Mouse (Mus musculus) liver, embryonic 16.5 days (tissue): ENCODE measurements at regions not wholly inside any gene's neighbourhood (a gene's known extent, or its start where the extent isn't known, plus 50 kb on each side); places are given as distances from the start of the nearest gene placed in this dataset.

Source experiments
- ATAC-seq: fragments of 200-750 bp; cut with Nextera tagmentation; 2 replicates; pipeline ENCODE4 v1.8.0; 2017; ENCODE audit warnings: low read depth, mild to moderate bottlenecking, moderate number of reproducible peaks, moderate library complexity
- H3K27ac ChIP-seq: fragments of 300-500 bp; sonication (generic); 2 replicates; pipeline ENCODE4 v1.5.1; 2014; ENCODE audit warnings: mild to moderate bottlenecking, low read length
- H3K27me3 ChIP-seq: fragments of 300-500 bp; sonication (generic); 2 replicates; pipeline ENCODE4 v1.6.1; 2014; ENCODE audit warnings: low read depth, low read length, mixed read lengths; ENCODE audit not compliant: control insufficient read depth, insufficient read depth
- H3K36me3 ChIP-seq: fragments of 300-500 bp; sonication (generic); 2 replicates; pipeline ENCODE4 v1.6.1; 2014; ENCODE audit warnings: mild to moderate bottlenecking; ENCODE audit not compliant: control insufficient read depth, insufficient read depth
- H3K4me1 ChIP-seq: fragments of 300-500 bp; sonication (generic); 2 replicates; pipeline ENCODE4 v1.6.1; 2014; ENCODE audit warnings: low read depth, low read length, mixed read lengths; ENCODE audit not compliant: control insufficient read depth
- H3K4me2 ChIP-seq: fragments of 300-500 bp; sonication (generic); 2 replicates; pipeline ENCODE4 v1.6.1; 2014; ENCODE audit warnings: low read depth, low read length, mixed read lengths
- H3K4me3 ChIP-seq: fragments of 300-500 bp; sonication (generic); 2 replicates; pipeline ENCODE4 v1.5.1; 2014; ENCODE audit warnings: low read depth, mild to moderate bottlenecking, low read length
- H3K9ac ChIP-seq: fragments of 300-500 bp; sonication (generic); 2 replicates; pipeline ENCODE4 v1.6.1; 2014; ENCODE audit warnings: low read depth, low read length
- H3K9me3 ChIP-seq: fragments of 300-500 bp; sonication (generic); replicated peaks from 2 replicates; pipeline ENCODE4 v1.6.1; 2016; ENCODE audit warnings: low read length; ENCODE audit not compliant: control insufficient read depth
- WGBS: fragments of 180-500 bp; shearing (Covaris S2); extraction: QIAGEN DNeasy Blood & Tissue Kit; methylation state at CpG from one replicate; pipeline ENCODE4 v1.1.7; 2014; ENCODE audit not compliant: insufficient replicate concordance; 5-methylcytosine and 5-hydroxymethylcytosine counted together

DNA sequence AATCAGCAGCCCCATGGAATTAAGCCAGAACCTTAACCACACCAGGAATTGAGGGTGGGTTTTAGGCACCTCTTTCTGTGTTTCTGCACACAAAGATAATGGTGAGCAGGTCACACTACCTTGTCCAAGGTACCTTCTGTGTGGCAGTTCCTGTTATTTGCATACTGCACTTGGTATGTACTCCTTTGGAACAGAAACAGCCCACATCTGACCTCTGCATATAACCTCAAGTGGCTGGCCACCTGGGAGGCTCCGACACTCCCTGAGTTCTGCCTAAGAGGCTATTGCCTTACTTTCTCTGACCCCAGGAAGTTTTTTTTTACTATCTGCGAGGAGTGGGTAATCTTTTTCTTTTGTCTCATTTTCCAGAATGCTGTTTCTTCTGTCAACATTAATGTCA is 151.6 kb upstream of the Rbms1 start:
- Histone ChIP-seq H3K9me3 (no peaks in the 10 kb centered on the region), H3K27me3 (no peaks in the 10 kb centered on the region), H3K4me2 (no peak overlapping the region), H3K4me3 (no peak overlapping the region), H3K4me1 (no peaks in the 10 kb centered on the region), H3K27ac (no peak overlapping the region), H3K36me3 (no peaks in the 10 kb centered on the region), H3K9ac (no peak overlapping the region)
- no peak for ATAC-seq
- 43% methylated on average over 2 of the region's 2 CpGs for WGBS

DNA sequence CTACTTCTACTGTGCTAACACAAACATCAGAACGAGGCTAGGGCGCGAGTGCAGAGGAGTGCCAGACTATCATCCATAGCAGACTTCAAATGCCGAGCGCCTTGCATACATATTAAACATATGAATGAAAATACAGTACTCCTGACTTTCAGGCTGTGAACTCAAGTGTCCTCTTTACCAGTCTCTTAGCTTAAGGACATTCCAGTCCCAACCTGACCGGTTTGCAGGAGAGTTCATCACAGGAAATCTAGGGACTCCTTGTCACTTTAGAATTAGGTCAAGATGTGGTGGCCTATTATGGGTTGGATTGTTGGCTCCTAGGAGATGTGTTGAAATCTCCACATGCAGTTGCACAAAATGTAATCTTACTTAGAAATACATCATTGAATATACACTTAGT is 150.9 kb upstream of the Rbms1 start:
- H3K9ac ChIP-seq, result no peak overlapping the region
- H3K9me3 ChIP-seq, result no peaks in the 10 kb centered on the region
- WGBS, result 69% methylated on average over 6 of the region's 6 CpGs
- H3K27ac ChIP-seq, result no peak overlapping the region
- no peak overlapping the region for H3K4me2 ChIP-seq
- no peak overlapping the region for H3K4me3 ChIP-seq
- H3K4me1 ChIP-seq, result no peaks in the 10 kb centered on the region
- H3K27me3 ChIP-seq, result no peaks in the 10 kb centered on the region
- no peak for ATAC-seq
- no peaks in the 10 kb centered on the region for H3K36me3 ChIP-seq

DNA sequence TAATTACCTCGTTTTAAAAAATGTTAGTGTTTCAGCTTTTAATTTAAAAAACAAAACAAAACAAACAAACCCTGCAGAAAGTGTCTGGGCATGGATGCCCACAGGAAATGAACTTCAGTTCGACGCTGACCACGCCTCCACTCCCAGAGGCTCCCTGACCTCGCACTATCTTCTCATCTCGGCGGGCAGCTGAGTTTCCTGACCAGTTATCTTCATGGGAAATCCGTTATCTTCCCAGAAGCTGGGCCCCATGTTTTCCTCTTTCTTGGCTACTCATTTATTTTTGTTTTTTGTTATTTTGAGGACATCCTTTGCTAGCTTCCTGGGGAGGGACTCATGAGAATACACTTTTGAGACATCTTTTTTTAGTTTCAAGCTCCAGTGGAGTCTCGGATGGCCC is 147.6 kb upstream of the Rbms1 start:
- H3K4me1 ChIP-seq, result no peaks in the 10 kb centered on the region
- no peak overlapping the region for H3K4me3 ChIP-seq
- H3K9me3 ChIP-seq, result no peaks in the 10 kb centered on the region
- WGBS, result 15% methylated on average over 9 of the region's 9 CpGs
- H3K27me3 ChIP-seq, result no peaks in the 10 kb centered on the region
- no peaks in the 10 kb centered on the region for H3K36me3 ChIP-seq
- no peak overlapping the region for H3K9ac ChIP-seq
- H3K4me2 ChIP-seq, result no peak overlapping the region
- no peak overlapping the region for H3K27ac ChIP-seq
- no peak for ATAC-seq

DNA sequence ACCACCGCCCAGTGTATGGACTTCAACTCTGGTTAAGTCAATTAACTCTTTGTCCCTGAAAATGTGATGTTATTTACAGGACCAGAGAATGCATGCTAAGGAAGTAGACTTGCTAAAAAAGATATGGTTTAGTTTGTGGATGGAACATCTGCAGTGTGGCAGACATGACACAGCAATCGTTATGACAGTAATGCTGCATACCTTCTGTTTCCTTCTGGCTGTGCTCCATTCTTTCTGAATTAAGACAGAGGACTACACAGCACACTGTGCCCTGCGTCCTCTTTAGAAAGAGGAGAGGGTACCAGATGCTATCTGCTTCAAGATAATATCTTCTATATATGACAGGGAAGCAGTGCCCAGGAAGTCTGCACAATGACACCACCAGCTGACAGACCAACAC is 146.6 kb upstream of the Rbms1 start:
- 26% methylated on average over 3 of the region's 3 CpGs for WGBS
- H3K27me3 ChIP-seq, result no peaks in the 10 kb centered on the region
- H3K9ac ChIP-seq, result no peak overlapping the region
- no peaks in the 10 kb centered on the region for H3K9me3 ChIP-seq
- H3K27ac ChIP-seq, result no peak overlapping the region
- no peaks in the 10 kb centered on the region for H3K4me1 ChIP-seq
- no peak for ATAC-seq
- no peaks in the 10 kb centered on the region for H3K36me3 ChIP-seq
- no peak overlapping the region for H3K4me2 ChIP-seq
- no peak overlapping the region for H3K4me3 ChIP-seq

DNA sequence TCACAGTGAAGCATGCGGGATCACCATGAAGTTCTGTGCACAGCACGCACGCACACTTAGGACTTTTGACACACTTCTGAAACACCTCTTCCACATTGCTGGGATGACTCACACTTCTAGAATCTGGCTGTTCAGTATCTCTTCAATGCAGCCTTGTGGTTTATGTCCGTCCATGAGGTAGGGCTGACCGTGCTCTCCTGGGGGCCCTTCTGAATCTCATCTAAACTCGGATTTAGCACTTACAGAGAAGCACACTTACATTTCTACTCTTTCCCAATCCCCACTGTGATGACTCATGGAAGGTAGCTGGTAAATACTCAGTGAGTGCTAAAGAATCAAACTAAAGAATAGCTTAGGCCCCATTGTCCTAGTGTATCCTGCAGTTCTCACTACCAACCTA is 142.2 kb upstream of the Rbms1 start:
- H3K27me3 ChIP-seq, result no peaks in the 10 kb centered on the region
- 52% methylated on average over 6 of the region's 6 CpGs for WGBS
- ATAC-seq, result no peak

DNA sequence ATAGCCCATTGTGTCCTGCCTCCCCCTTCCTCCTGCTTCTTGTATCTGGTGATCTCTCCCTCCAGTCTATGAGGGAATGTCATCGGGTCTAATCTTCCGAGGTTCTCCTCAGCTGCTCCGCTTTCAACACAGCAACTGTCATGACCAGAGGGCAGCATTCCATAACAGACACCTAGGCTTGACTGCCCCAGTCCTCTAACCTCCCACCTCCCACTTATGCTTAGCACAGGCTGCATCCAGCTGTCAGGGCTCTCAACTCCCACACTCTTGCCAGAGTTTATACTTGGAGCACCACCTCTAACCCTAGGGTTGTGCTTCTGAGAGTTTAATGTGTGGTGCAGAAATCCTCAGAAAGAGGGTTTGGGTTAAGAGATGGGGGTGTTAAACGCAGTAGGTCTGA is 137.9 kb upstream of the Rbms1 start:
- no peaks in the 10 kb centered on the region for H3K27me3 ChIP-seq
- WGBS, result 62% methylated on average over 4 of the region's 4 CpGs
- no peaks in the 10 kb centered on the region for H3K9me3 ChIP-seq
- H3K4me3 ChIP-seq, result no peak overlapping the region
- no peak overlapping the region for H3K27ac ChIP-seq
- H3K36me3 ChIP-seq, result no peaks in the 10 kb centered on the region
- no peaks in the 10 kb centered on the region for H3K4me1 ChIP-seq
- no peak for ATAC-seq
- H3K4me2 ChIP-seq, result no peak overlapping the region
- no peak overlapping the region for H3K9ac ChIP-seq

More for the DNA sequence above, 142.2 kb upstream of the Rbms1 start:
- Histone ChIP-seq H3K27ac (no peak overlapping the region), H3K9me3 (no peaks in the 10 kb centered on the region), H3K4me1 (no peaks in the 10 kb centered on the region), H3K4me3 (no peak overlapping the region), H3K9ac (no peak overlapping the region), H3K36me3 (no peaks in the 10 kb centered on the region), H3K4me2 (no peak overlapping the region)

DNA sequence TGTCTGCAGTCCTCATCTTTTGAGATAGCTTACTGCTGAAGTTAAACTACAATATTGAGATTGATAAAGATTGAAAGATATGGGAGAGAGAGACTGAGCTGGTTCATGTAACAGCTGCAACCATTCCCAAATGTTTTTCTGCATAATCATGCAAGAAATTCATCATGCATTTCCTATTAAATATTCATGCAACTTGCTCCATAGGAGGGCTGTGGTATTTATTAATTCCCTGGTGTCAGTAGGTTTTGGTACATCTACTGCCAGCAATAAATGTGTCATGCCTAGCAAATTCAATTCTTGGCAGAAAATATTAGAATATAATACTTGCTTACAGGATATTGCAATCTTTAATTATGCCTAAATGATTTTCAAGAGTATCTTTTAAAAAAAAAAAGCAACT is 125.5 kb upstream of the Rbms1 start:
- Histone ChIP-seq H3K4me1 (no peaks in the 10 kb centered on the region), H3K4me2 (no peak overlapping the region), H3K4me3 (no peak overlapping the region), H3K36me3 (no peaks in the 10 kb centered on the region), H3K9me3 (no peaks in the 10 kb centered on the region), H3K9ac (no peak overlapping the region), H3K27ac (no peak overlapping the region), H3K27me3 (no peaks in the 10 kb centered on the region)
- no peak for ATAC-seq

DNA sequence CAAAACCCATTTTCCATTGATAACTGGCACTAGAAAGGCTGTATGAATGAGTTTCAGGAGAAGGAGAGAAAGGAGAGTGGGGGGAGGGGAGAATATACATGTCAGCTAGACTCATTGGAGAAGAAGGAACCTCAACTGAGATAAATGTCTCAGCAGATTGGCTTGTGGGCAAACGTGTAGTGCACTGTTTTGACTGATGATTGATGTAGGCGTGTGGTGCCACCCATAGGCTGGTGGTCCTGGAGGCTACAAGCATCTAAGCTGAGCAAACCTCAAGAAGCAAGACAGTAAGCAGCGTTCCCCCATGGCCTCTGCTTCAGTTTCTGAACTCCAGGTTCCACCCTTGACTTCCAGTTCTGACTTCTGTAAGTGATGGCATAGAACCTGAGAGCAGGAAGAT is 121.8 kb upstream of the Rbms1 start:
- no peak for ATAC-seq
- no peak overlapping the region for H3K4me2 ChIP-seq
- no peaks in the 10 kb centered on the region for H3K9me3 ChIP-seq
- WGBS, result 19% methylated on average over 3 of the region's 3 CpGs
- H3K36me3 ChIP-seq, result no peaks in the 10 kb centered on the region
- no peaks in the 10 kb centered on the region for H3K4me1 ChIP-seq
- no peak overlapping the region for H3K27ac ChIP-seq
- H3K9ac ChIP-seq, result no peak overlapping the region
- no peaks in the 10 kb centered on the region for H3K27me3 ChIP-seq
- no peak overlapping the region for H3K4me3 ChIP-seq

DNA sequence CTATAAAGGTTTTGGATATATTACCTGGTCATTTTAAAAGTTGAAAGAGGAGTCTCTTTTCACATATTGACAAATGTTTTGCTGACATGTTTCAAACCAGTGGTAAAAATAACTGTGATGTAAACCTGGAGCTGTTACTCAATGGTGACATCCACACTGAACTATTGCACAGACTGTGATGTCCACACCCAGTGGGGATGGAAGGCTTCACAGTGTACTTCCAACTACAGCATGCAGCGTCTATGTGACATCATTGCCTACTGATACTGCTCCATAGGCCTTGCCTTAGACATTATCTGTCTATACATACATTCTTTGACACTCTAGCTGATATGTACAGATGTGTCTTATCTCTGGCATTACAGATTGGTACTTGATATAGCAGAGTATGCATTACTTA is 120.1 kb upstream of the Rbms1 start:
- no peak for ATAC-seq
- no peak overlapping the region for H3K4me2 ChIP-seq
- no peak overlapping the region for H3K27ac ChIP-seq
- H3K36me3 ChIP-seq, result no peaks in the 10 kb centered on the region
- no peaks in the 10 kb centered on the region for H3K27me3 ChIP-seq
- WGBS, result 47% methylated on average over 1 of the region's 1 CpGs
- no peaks in the 10 kb centered on the region for H3K4me1 ChIP-seq
- no peaks in the 10 kb centered on the region for H3K9me3 ChIP-seq
- no peak overlapping the region for H3K9ac ChIP-seq
- no peak overlapping the region for H3K4me3 ChIP-seq

DNA sequence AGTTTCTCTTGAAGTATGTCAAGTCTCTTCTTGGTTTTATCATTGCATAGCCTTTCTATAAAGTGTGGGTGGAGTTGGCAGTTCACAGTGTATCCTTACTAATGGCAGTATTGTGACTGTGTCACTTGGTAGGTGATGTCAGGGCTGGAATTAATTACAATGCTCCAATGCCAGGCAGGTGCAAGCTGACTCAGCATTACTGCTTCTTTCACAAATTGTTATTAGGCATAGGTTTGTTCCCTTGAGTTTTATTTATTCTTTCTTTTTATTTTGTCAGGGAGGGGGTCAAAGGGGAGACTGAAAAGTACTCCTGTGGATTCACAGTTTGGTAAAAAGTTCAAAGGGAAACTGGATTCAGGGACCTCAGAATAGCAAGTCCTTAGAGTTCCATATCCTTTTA is 119.6 kb upstream of the Rbms1 start:
- Histone ChIP-seq H3K4me3 (no peak overlapping the region), H3K9me3 (no peaks in the 10 kb centered on the region), H3K36me3 (no peaks in the 10 kb centered on the region), H3K9ac (no peak overlapping the region), H3K27me3 (no peaks in the 10 kb centered on the region), H3K27ac (no peak overlapping the region), H3K4me2 (no peak overlapping the region), H3K4me1 (no peaks in the 10 kb centered on the region)
- no peak for ATAC-seq
